Mouse (Mus musculus): ENCODE measurements around the gene Olfr586. TPM values are rescaled to one million over a fixed set of nuclear protein-coding genes. Genes with fewer than 3 reads are reported as not detected.

Gene Olfr586
- polyA plus RNA-seq (2015; fragmentation: Nextera tagmentation; extraction: Ambion mirVana) = not detected in 2 replicates

DNA sequence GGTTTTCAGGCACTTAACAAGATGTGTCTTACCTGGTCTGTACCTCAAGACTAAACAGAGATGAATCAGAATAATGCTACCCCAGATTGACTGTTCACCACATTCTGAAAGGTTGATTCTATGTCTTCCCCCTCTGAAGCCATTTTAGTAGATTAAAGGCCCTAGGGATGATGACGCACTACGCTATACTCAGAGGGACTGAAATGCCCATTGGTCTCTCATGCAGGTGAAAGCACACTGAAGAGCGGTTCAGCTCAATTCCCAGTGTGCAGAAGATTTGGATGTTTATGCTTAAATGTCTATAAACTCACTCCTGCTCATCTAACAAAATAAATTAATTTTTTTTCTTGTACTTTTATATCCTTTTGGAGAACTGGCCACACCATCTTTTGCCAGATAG is at the start of gene Olfr586:
Olfr586 (minus strand) TSS at position 101 of the 400 bp plus-strand sequence.
- 94% methylated on average over 3 of the region's 3 CpGs for WGBS
- Histone ChIP-seq H3K9me3 (no peaks in the 10 kb centered on the region), H3K4me2 (no peak within 1 kb of the TSS), H3K4me3 (no peak within 1 kb of the TSS), H3K27ac (replicated peaks) (no peak within 1 kb of the TSS), H3K27me3 (no peaks in the 10 kb centered on the region), H3K4me1 (replicated peaks) (no peaks in the 10 kb centered on the region), H3K9ac (no peak within 1 kb of the TSS), H3K36me3 (no peaks in the 10 kb centered on the region)
- no peak for ATAC-seq (ENCODE audit: low read depth)

DNA sequence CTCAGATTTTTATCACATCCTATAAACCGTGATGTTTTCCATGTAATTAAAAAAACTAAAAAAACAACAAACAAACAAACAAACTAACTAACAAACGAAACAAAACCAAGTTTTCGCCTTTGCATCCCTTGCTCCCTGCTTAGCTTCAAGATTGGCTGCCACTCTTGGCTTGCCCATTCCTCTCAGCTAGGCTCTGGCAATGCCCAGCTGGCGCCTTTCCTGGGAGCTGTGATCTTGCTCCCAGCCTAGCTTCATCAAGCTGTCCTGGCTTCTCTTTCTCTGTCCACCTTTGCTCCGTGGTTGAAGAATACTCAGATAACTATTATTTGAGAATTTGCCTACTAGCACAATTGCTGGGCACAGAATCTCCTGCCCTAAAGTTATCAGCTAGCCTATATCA is 44.3 kb upstream of the Olfr586 start:
- no peak overlapping the region for H3K4me3 ChIP-seq
- H3K27ac ChIP-seq (replicated peaks) = no peak overlapping the region
- no peak overlapping the region for H3K4me2 ChIP-seq
- no peak for ATAC-seq (ENCODE audit: low read depth)
- WGBS = 81% methylated on average over 5 of the region's 5 CpGs
- H3K9ac ChIP-seq = no peak overlapping the region
- H3K36me3 ChIP-seq = no peaks in the 10 kb centered on the region
- H3K9me3 ChIP-seq = no peaks in the 10 kb centered on the region
- no peaks in the 10 kb centered on the region for H3K4me1 ChIP-seq (replicated peaks)
- no peaks in the 10 kb centered on the region for H3K27me3 ChIP-seq

DNA sequence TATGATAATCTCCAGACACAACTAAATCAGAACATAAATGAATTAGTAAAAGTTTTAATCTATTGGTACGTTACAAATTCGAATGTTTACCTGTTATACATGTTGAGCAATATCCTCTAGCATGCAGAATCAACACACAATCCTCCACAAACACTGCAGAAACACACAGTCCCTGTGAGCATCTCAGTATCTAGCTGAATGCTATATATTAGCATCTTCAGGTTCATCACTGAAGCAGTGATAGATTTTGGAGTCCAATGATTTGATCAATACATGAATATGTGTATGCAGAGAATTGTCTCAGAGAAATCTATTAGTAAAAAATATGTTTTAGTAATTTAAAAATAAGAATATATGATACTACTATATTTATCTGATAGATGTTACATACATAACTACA is 30.8 kb upstream of the Olfr586 start, which contains the start of gene Olfr589:
Olfr589 (minus strand) TSS at position 101 of the 400 bp plus-strand sequence.
- no peak within 1 kb of the TSS for H3K27ac ChIP-seq (replicated peaks)
- H3K27me3 ChIP-seq = no peaks in the 10 kb centered on the region
- no peak for ATAC-seq (ENCODE audit: low read depth)
- 75% methylated on average over 2 of the region's 2 CpGs for WGBS
- H3K36me3 ChIP-seq = no peaks in the 10 kb centered on the region
- H3K4me2 ChIP-seq = no peak within 1 kb of the TSS
- H3K4me1 ChIP-seq (replicated peaks) = no peaks in the 10 kb centered on the region
- no peaks in the 10 kb centered on the region for H3K9me3 ChIP-seq
- no peak within 1 kb of the TSS for H3K4me3 ChIP-seq
- no peak within 1 kb of the TSS for H3K9ac ChIP-seq

DNA sequence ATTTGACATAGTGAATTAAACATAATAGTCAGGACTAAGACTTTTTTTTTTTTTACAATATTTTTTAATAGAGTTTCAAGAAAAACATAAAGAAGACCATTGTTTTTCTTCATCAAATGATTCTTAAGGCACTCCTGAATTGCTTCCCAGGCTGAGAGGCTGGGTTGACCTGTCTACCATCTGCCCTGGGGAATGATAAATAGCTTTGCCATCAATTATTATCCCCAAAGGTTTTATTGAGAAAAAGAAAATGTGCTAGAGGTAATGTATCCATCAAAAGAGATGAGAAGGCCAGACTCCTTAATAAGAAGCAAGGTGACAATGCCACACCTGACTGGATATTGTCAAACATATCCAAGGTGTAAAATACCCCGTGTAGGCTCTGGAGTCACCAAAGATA is 15.1 kb upstream of the Olfr586 start, which contains the start of gene Olfr588-ps1:
Olfr588-ps1 (plus strand) TSS at position 301 of the 400 bp plus-strand sequence.
- Histone ChIP-seq H3K36me3 (no peaks in the 10 kb centered on the region), H3K4me1 (replicated peaks) (no peaks in the 10 kb centered on the region), H3K9ac (no peak within 1 kb of the TSS), H3K27me3 (no peaks in the 10 kb centered on the region), H3K4me3 (no peak within 1 kb of the TSS), H3K9me3 (no peaks in the 10 kb centered on the region), H3K4me2 (no peak within 1 kb of the TSS), H3K27ac (replicated peaks) (no peak within 1 kb of the TSS)
- ATAC-seq (ENCODE audit: low read depth) = no peak
- 78% methylated on average over 1 of the region's 1 CpGs for WGBS

DNA sequence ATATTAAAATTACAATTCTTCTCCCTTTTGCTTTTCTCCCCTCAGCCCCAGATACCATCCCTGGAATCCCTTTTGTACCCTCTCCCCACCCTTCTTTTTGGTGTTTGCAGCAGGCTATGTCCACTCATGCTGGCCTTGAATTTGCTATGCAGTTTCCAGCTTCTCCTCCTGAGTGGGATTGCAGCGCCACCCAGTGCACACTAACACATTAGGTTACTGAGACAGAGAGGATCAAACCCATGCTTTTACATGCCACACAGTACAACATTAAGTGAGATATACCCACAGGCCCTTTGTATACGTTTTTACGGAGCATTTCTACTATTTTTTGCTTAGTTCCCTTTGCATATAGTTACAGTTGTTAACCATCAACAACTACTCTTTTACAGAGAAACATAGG is 6.0 kb downstream of the Olfr586 start:
- Histone ChIP-seq H3K36me3 (no peaks in the 10 kb centered on the region), H3K4me2 (no peak overlapping the region), H3K4me1 (replicated peaks) (no peaks in the 10 kb centered on the region), H3K4me3 (no peak overlapping the region), H3K9me3 (no peaks in the 10 kb centered on the region), H3K27me3 (no peaks in the 10 kb centered on the region), H3K9ac (no peak overlapping the region), H3K27ac (replicated peaks) (no peak overlapping the region)
- WGBS = 46% methylated on average over 3 of the region's 3 CpGs
- ATAC-seq (ENCODE audit: low read depth) = no peak

DNA sequence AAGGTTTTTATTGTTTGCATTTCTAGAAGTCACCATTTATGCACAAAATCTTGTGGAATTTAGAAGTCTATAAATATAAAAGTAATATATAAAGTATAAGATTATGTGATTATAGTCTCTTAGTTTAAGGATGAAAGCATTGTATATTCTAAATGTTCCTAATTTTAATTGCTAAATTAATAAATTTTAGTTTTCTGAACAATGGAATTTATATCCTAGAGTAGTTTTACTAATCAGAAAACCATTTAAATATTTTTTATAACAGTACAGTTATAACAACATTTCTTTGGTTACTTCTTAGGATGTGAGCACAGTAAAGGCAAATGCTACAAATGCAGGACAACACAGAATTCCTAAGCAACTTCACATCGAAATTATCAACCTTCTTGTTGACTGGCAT is 28.0 kb downstream of the Olfr586 start, which contains the start of gene Olfr585:
Olfr585 (plus strand) TSS at position 301 of the 400 bp plus-strand sequence.
- H3K4me1 ChIP-seq (replicated peaks) = no peaks in the 10 kb centered on the region
- ATAC-seq (ENCODE audit: low read depth) = no peak
- WGBS = 90% methylated on average over 1 of the region's 1 CpGs
- no peak within 1 kb of the TSS for H3K27ac ChIP-seq (replicated peaks)
- H3K36me3 ChIP-seq = no peaks in the 10 kb centered on the region
- no peak within 1 kb of the TSS for H3K4me2 ChIP-seq
- no peaks in the 10 kb centered on the region for H3K27me3 ChIP-seq
- H3K9ac ChIP-seq = no peak within 1 kb of the TSS
- H3K9me3 ChIP-seq = no peaks in the 10 kb centered on the region; the same call in 1 of the 2 replicates
- H3K4me3 ChIP-seq = no peak within 1 kb of the TSS

DNA sequence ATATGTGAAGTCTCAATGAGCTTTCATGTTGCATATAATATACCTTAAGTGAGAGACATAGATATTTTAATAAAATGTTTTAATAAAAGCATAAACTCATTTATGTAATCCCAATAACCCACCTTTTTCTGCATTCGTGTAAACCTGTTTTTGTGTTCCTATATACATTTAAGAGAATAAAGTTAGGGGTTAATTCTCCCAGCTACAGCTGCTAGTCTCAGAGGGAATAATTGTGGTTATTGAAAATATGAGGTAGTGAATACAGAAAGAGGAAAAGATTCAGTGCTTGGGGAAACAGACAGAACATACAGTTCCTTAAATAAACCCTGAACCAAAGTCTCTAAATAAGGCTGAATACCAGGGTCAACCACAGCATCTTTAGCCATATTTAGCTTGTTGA is 43.9 kb downstream of the Olfr586 start, which contains the start of gene Olfr584:
Olfr584 (plus strand) TSS at position 301 of the 400 bp plus-strand sequence.
- ATAC-seq (ENCODE audit: low read depth) = no peak
- no peaks in the 10 kb centered on the region for H3K27me3 ChIP-seq
- H3K4me3 ChIP-seq = no peak within 1 kb of the TSS
- no peak within 1 kb of the TSS for H3K9ac ChIP-seq
- H3K9me3 ChIP-seq = peaks cover 9% of the 10 kb centered on the region; the same call in 1 of the 2 replicates
- WGBS = 74% methylated on average over 1 of the region's 1 CpGs
- H3K4me1 ChIP-seq (replicated peaks) = no peaks in the 10 kb centered on the region
- H3K36me3 ChIP-seq = no peaks in the 10 kb centered on the region
- H3K4me2 ChIP-seq = no peak within 1 kb of the TSS
- no peak within 1 kb of the TSS for H3K27ac ChIP-seq (replicated peaks)

Other genes starting within 250 kb of the Olfr586 start
- not detected in 2 replicates for gene Olfr568, start 248.5 kb downstream of the Olfr586 start, polyA plus RNA-seq (2015; fragmentation: Nextera tagmentation; extraction: Ambion mirVana)
- not detected in 2 replicates for gene Olfr569, start 234.8 kb downstream of the Olfr586 start, polyA plus RNA-seq (2015; fragmentation: Nextera tagmentation; extraction: Ambion mirVana)
- not detected in 2 replicates for gene Olfr570, start 231.1 kb downstream of the Olfr586 start, polyA plus RNA-seq (2015; fragmentation: Nextera tagmentation; extraction: Ambion mirVana)
- 0.04 TPM in 1 of 2 replicates, not detected in the other for gene Olfr571, start 208.1 kb downstream of the Olfr586 start, polyA plus RNA-seq (2015; fragmentation: Nextera tagmentation; extraction: Ambion mirVana)
- not detected in 2 replicates for gene Olfr572, start 201.2 kb downstream of the Olfr586 start, polyA plus RNA-seq (2015; fragmentation: Nextera tagmentation; extraction: Ambion mirVana)
- gene Olfr573-ps1, start 183.1 kb downstream of the Olfr586 start, polyA plus RNA-seq (2015; fragmentation: Nextera tagmentation; extraction: Ambion mirVana) = not detected in 2 replicates
- gene Olfr574, start 177.2 kb downstream of the Olfr586 start, polyA plus RNA-seq (2015; fragmentation: Nextera tagmentation; extraction: Ambion mirVana) = not detected in 2 replicates
- gene Olfr575, start 166.9 kb downstream of the Olfr586 start, polyA plus RNA-seq (2015; fragmentation: Nextera tagmentation; extraction: Ambion mirVana) = not detected in 2 replicates
- gene Olfr576, start 163.0 kb downstream of the Olfr586 start, polyA plus RNA-seq (2015; fragmentation: Nextera tagmentation; extraction: Ambion mirVana) = not detected in 2 replicates
- not detected in 2 replicates for gene Olfr577, start 149.7 kb downstream of the Olfr586 start, polyA plus RNA-seq (2015; fragmentation: Nextera tagmentation; extraction: Ambion mirVana)
- gene Olfr578, start 136.3 kb downstream of the Olfr586 start, polyA plus RNA-seq (2015; fragmentation: Nextera tagmentation; extraction: Ambion mirVana) = not detected in 2 replicates
- not detected in 2 replicates for gene Olfr582, start 87.6 kb downstream of the Olfr586 start, polyA plus RNA-seq (2015; fragmentation: Nextera tagmentation; extraction: Ambion mirVana)
- not detected in 2 replicates for gene Olfr583, start 74.3 kb downstream of the Olfr586 start, polyA plus RNA-seq (2015; fragmentation: Nextera tagmentation; extraction: Ambion mirVana)
- gene Olfr584, start 43.8 kb downstream of the Olfr586 start, polyA plus RNA-seq (2015; fragmentation: Nextera tagmentation; extraction: Ambion mirVana) = not detected in 2 replicates
- not detected in 2 replicates for gene Olfr585, start 27.9 kb downstream of the Olfr586 start, polyA plus RNA-seq (2015; fragmentation: Nextera tagmentation; extraction: Ambion mirVana)
- gene Olfr588-ps1, start 15.2 kb upstream of the Olfr586 start, polyA plus RNA-seq (2015; fragmentation: Nextera tagmentation; extraction: Ambion mirVana) = not detected in 2 replicates
- not detected in 2 replicates for gene Olfr589, start 30.7 kb upstream of the Olfr586 start, polyA plus RNA-seq (2015; fragmentation: Nextera tagmentation; extraction: Ambion mirVana)
- gene Olfr591, start 52.7 kb upstream of the Olfr586 start, polyA plus RNA-seq (2015; fragmentation: Nextera tagmentation; extraction: Ambion mirVana) = not detected in 2 replicates
- not detected in 2 replicates for gene Olfr592, start 59.2 kb upstream of the Olfr586 start, polyA plus RNA-seq (2015; fragmentation: Nextera tagmentation; extraction: Ambion mirVana)
- not detected in 2 replicates for gene Olfr593, start 86.2 kb upstream of the Olfr586 start, polyA plus RNA-seq (2015; fragmentation: Nextera tagmentation; extraction: Ambion mirVana)
- not detected in 2 replicates for gene Olfr594, start 91.4 kb upstream of the Olfr586 start, polyA plus RNA-seq (2015; fragmentation: Nextera tagmentation; extraction: Ambion mirVana)
- gene Usp17ld, start 126.9 kb upstream of the Olfr586 start, polyA plus RNA-seq (2015; fragmentation: Nextera tagmentation; extraction: Ambion mirVana) = not detected in 2 replicates
- gene Olfr596, start 180.0 kb upstream of the Olfr586 start, polyA plus RNA-seq (2015; fragmentation: Nextera tagmentation; extraction: Ambion mirVana) = not detected in 2 replicates
- gene Olfr597, start 190.7 kb upstream of the Olfr586 start, polyA plus RNA-seq (2015; fragmentation: Nextera tagmentation; extraction: Ambion mirVana) = not detected in 2 replicates
- gene Olfr598, start 197.9 kb upstream of the Olfr586 start, polyA plus RNA-seq (2015; fragmentation: Nextera tagmentation; extraction: Ambion mirVana) = not detected in 2 replicates
- not detected in 2 replicates for gene Olfr599, start 210.3 kb upstream of the Olfr586 start, polyA plus RNA-seq (2015; fragmentation: Nextera tagmentation; extraction: Ambion mirVana)
- gene Olfr600, start 224.0 kb upstream of the Olfr586 start, polyA plus RNA-seq (2015; fragmentation: Nextera tagmentation; extraction: Ambion mirVana) = not detected in 2 replicates
- gene Olfr601, start 237.0 kb upstream of the Olfr586 start, polyA plus RNA-seq (2015; fragmentation: Nextera tagmentation; extraction: Ambion mirVana) = not detected in 2 replicates

All from neural tube, embryonic 13.5 days (tissue).